Mouse (Mus musculus) CH12.LX (cell line): ENCODE data around the gene Gm49405. TPM values are rescaled to one million over a fixed set of nuclear protein-coding genes. Genes with fewer than 3 reads are reported as not detected.
A peak's percentile ranks its signal among the peaks of the same experiment; 100 is the strongest.

Source experiments
- DNase-seq: peaks from one replicate; pipeline ENCODE4 v3.0.0-alpha.2; 2013; ENCODE audit errors: extremely low read depth
- H3K27ac ChIP-seq: 2 replicates; pipeline ENCODE4 v1.5.1; 2012; ENCODE audit warnings: low read depth, mild to moderate bottlenecking, control low read depth, moderate library complexity; ENCODE audit not compliant: insufficient read depth
- H3K27me3 ChIP-seq: replicated peaks from 2 replicates; pipeline ENCODE3; 2012; ENCODE audit warnings: inconsistent platforms
- H3K36me3 ChIP-seq, 2 experiments: replicated peaks in 1 of 2; 2 replicates each; pipeline versions ENCODE3 to v1.6.1; 2012; ENCODE audit warnings: inconsistent platforms in 1 of 2, low read length in 1 of 2, mild to moderate bottlenecking in 1 of 2, mixed read lengths in 1 of 2, moderate library complexity in 1 of 2; ENCODE audit not compliant: control insufficient read depth in 1 of 2, insufficient read depth in 1 of 2
- H3K4me1 ChIP-seq, 2 experiments: 2 replicates each; pipeline ENCODE4 v1.6.1; 2012; ENCODE audit warnings: inconsistent platforms in 1 of 2, moderate library complexity in 1 of 2; ENCODE audit not compliant: insufficient read depth in 2 of 2, control insufficient read depth in 1 of 2
- H3K4me2 ChIP-seq: 2 replicates; pipeline ENCODE4 v1.6.1; 2012; ENCODE audit warnings: low read depth, mild to moderate bottlenecking, control low read depth; ENCODE audit not compliant: poor library complexity, insufficient read depth, severe bottlenecking
- H3K4me3 ChIP-seq, 3 experiments: fragments of 150-350 bp in 1 of 3; sonication (generic) in 1 of 3; replicated peaks in 1 of 3; 2 replicates each; pipeline versions ENCODE3 to v1.5.1; 2011 to 2012; ENCODE audit warnings: low read depth in 2 of 3, low read length in 2 of 3, mild to moderate bottlenecking in 2 of 3, moderate library complexity in 2 of 3, control low read depth in 1 of 3, improper control_type of control experiment in 1 of 3, inconsistent platforms in 1 of 3, mixed read lengths in 1 of 3; ENCODE audit not compliant: poor library complexity in 1 of 3
- H3K79me2 ChIP-seq: replicated peaks from 2 replicates; pipeline ENCODE4 v1.6.1; 2012; ENCODE audit warnings: mild to moderate bottlenecking, moderate library complexity; ENCODE audit not compliant: control insufficient read depth, poor library complexity, insufficient read depth, severe bottlenecking; ENCODE audit errors: extremely low read depth
- H3K9ac ChIP-seq: 2 replicates; pipeline ENCODE4 v1.6.1; 2012; ENCODE audit warnings: low read depth, mild to moderate bottlenecking, control low read depth, moderate library complexity; ENCODE audit not compliant: insufficient read depth
- H3K9me3 ChIP-seq: replicated peaks from 2 replicates; pipeline ENCODE3; 2012; ENCODE audit warnings: low read length, inconsistent platforms, mixed read lengths
- BHLHE40 ChIP-seq: IDR thresholded peaks from 2 replicates; pipeline ENCODE4 v1.6.1; 2011; ENCODE audit warnings: mild to moderate bottlenecking, low read depth, low read length, improper control_type of control experiment
- CTCF ChIP-seq, 2 experiments: IDR thresholded peaks in 1 of 2; conservative IDR thresholded peaks in 1 of 2; 2 replicates each; pipeline ENCODE4 v1.5.1; 2011 to 2012; ENCODE audit warnings: low read depth in 2 of 2, low read length in 2 of 2, improper control_type of control experiment in 1 of 2, inconsistent platforms in 1 of 2, mild to moderate bottlenecking in 1 of 2, moderate library complexity in 1 of 2
- ELF1 ChIP-seq: IDR thresholded peaks from 2 replicates; pipeline ENCODE4 v1.6.1; 2014; ENCODE audit warnings: low read depth, mild to moderate bottlenecking, inconsistent platforms, low read length, improper control_type of control experiment
- EP300 ChIP-seq: IDR thresholded peaks from 2 replicates; pipeline ENCODE4 v1.6.1; 2011; ENCODE audit warnings: low read length, improper control_type of control experiment
- ETS1 ChIP-seq: conservative IDR thresholded peaks from 2 replicates; pipeline ENCODE4 v1.6.1; 2012; ENCODE audit warnings: low read depth, mild to moderate bottlenecking, inconsistent platforms, low read length, improper control_type of control experiment, moderate library complexity
- HCFC1 ChIP-seq: IDR thresholded peaks from 2 replicates; pipeline ENCODE4 v1.6.1; 2012; ENCODE audit warnings: low read depth, mild to moderate bottlenecking, inconsistent platforms, low read length, improper control_type of control experiment
- IRF4 ChIP-seq: IDR thresholded peaks from 2 replicates; pipeline ENCODE4 v1.6.1; 2014; ENCODE audit warnings: low read depth, mild to moderate bottlenecking, inconsistent platforms, low read length, improper control_type of control experiment
- JUND ChIP-seq: conservative IDR thresholded peaks from 2 replicates; pipeline ENCODE4 v1.6.1; 2011; ENCODE audit warnings: low read depth, low read length, improper control_type of control experiment
- MAFK ChIP-seq: IDR thresholded peaks from 2 replicates; pipeline ENCODE4 v1.6.1; 2011; ENCODE audit warnings: low read length, improper control_type of control experiment; ENCODE audit not compliant: insufficient replicate concordance
- MEF2A ChIP-seq: IDR thresholded peaks from 2 replicates; pipeline ENCODE4 v1.6.1; 2014; ENCODE audit warnings: low read depth, mild to moderate bottlenecking, inconsistent platforms, low read length, improper control_type of control experiment, borderline replicate concordance
- MXI1 ChIP-seq: IDR thresholded peaks from 2 replicates; pipeline ENCODE4 v1.6.1; 2011; ENCODE audit warnings: mild to moderate bottlenecking, low read depth, low read length, improper control_type of control experiment
- NELFE ChIP-seq: IDR thresholded peaks from 2 replicates; pipeline ENCODE4 v1.6.1; 2011; ENCODE audit warnings: low read depth, low read length, improper control_type of control experiment
- NRF1 ChIP-seq: IDR thresholded peaks from 2 replicates; pipeline ENCODE4 v1.6.1; 2014; ENCODE audit warnings: low read depth, mild to moderate bottlenecking, inconsistent platforms, low read length, improper control_type of control experiment, moderate library complexity
- POLR2A ChIP-seq: IDR thresholded peaks from 2 replicates; pipeline ENCODE4 v1.6.1; 2011; ENCODE audit warnings: low read depth, mild to moderate bottlenecking, improper control_type of control experiment, low read length
- POLR2AphosphoS2 ChIP-seq: IDR thresholded peaks from 2 replicates; pipeline ENCODE4 v1.6.1; 2011; ENCODE audit warnings: low read depth, low read length, improper control_type of control experiment
- RAD21 ChIP-seq: IDR thresholded peaks from 2 replicates; pipeline ENCODE4 v1.6.1; 2011; ENCODE audit warnings: low read depth, mild to moderate bottlenecking, low read length, improper control_type of control experiment, moderate library complexity
- SIN3A ChIP-seq: IDR thresholded peaks from 2 replicates; pipeline ENCODE4 v1.6.1; 2012; ENCODE audit warnings: low read length, improper control_type of control experiment, inconsistent platforms
- SMC3 ChIP-seq: IDR thresholded peaks from 2 replicates; pipeline ENCODE4 v1.6.1; 2011; ENCODE audit warnings: low read depth, low read length, improper control_type of control experiment
- TCF12 ChIP-seq: IDR thresholded peaks from 2 replicates; pipeline ENCODE4 v1.6.1; 2014; ENCODE audit warnings: low read depth, mild to moderate bottlenecking, inconsistent platforms, low read length, improper control_type of control experiment
- ZC3H11A ChIP-seq: IDR thresholded peaks from 2 replicates; pipeline ENCODE4 v1.6.1; 2012; ENCODE audit warnings: low read depth, mild to moderate bottlenecking, inconsistent platforms, low read length, improper control_type of control experiment
- ZNF384 ChIP-seq: IDR thresholded peaks from 2 replicates; pipeline ENCODE4 v1.6.1; 2012; ENCODE audit warnings: low read depth, low read length, improper control_type of control experiment, inconsistent platforms
- dilution Hi-C: fragments of 300-500 bp; cut with MboI; formaldehyde crosslinking; loops from 2 replicates; pipeline ENCODE4 v1.14.3; 2020; ENCODE audit warnings: low sequenced_read_pairs; ENCODE audit not compliant: extremely low pct_unique_long_range_greater_than_20kb, extremely low pct_ligation_motif_present
- in situ Hi-C: fragments of 300-500 bp; cut with MboI; formaldehyde crosslinking; loops from 3 replicates; pipeline ENCODE4 v1.14.3; 2019; ENCODE audit warnings: low sequenced_read_pairs, low pct_ligation_motif_present, low pct_unique_long_range_greater_than_20kb, mixed read lengths
- polyA plus RNA-seq: library from polyadenylated mRNA; unstranded; fragments of >175 nt; gene quantifications from 2 replicates; pipeline ENCODE4 v1.2.1, GENCODE M21; 2012; ENCODE audit warnings: low read depth; ENCODE audit not compliant: insufficient read length
- total RNA-seq, 2 experiments: library from RNA; depleted of rRNA; stranded (reverse); fragments of 300-350 nt in 1 of 2; fragments of >200 nt in 1 of 2; gene quantifications; 2 replicates each; pipeline ENCODE4 v1.2.3; 2012 to 2014

The Gm49405 gene
- total and polyA plus RNA-seq, 3 experiments = 0.99 to 2.7 (median 2.0) TPM

GRCm38 (mm10) chr19:4051016-4051415 lies 50.6 kb downstream of the Gm49405 start:
- TF ChIP-seq CTCF (conservative IDR thresholded peaks at IDR 0.05 in 1 of 2, IDR thresholded peaks at IDR 0.05 in 1 of 2; ENCODE audit: low read depth in 2 of 2, low read length in 2 of 2) (peak in 1 of 2 experiments; percentile 21; a peak in 2 of 4 replicates), MEF2A (no peak)
- H3K27ac ChIP-seq = no peak overlapping the region; the same call in 1 of the 2 replicates

GRCm38 (mm10) chr19:4051741-4052515 lies 51.5 kb downstream of the Gm49405 start:
- TF ChIP-seq NELFE = no peak
- TF ChIP-seq CTCF (conservative IDR thresholded peaks at IDR 0.05 in 1 of 2, IDR thresholded peaks at IDR 0.05 in 1 of 2; ENCODE audit: low read depth in 2 of 2, low read length in 2 of 2) = peak; percentile 76 to 88
- peak; percentile 9; the same call in 1 of the 2 replicates for TF ChIP-seq ELF1
- peak; percentile 83 for TF ChIP-seq SMC3
- no peak for TF ChIP-seq POLR2A
- TF ChIP-seq JUND = no peak
- TF ChIP-seq ETS1 = 0 out of 2 replicates have a peak, but pooled peaks have one; percentile 10
- TF ChIP-seq IRF4 = peak; percentile 61
- peak; percentile 70 for TF ChIP-seq ZNF384
- peak; percentile 68 for TF ChIP-seq MEF2A
- TF ChIP-seq RAD21 = peak; percentile 71
- TF ChIP-seq SIN3A = peak; percentile 54; the same call in 1 of the 2 replicates
- 0 out of 2 replicates have a peak, but pooled peaks have one; percentile 19 for TF ChIP-seq BHLHE40
- TF ChIP-seq MAFK = no peak
- TF ChIP-seq EP300 = peak; percentile 46
- no peak for TF ChIP-seq TCF12
- no peak for TF ChIP-seq HCFC1
- TF ChIP-seq NRF1 = no peak
- TF ChIP-seq ZC3H11A = peak; percentile 16; the same call in 1 of the 2 replicates
- TF ChIP-seq MXI1 = 0 out of 2 replicates have a peak, but pooled peaks have one; percentile 26
- no peak for TF ChIP-seq POLR2AphosphoS2
- Histone ChIP-seq H3K36me3 (no peaks in the 10 kb centered on the region), H3K9ac (no peak overlapping the region; the same call in 1 of the 2 replicates), H3K4me1 (peaks cover 11 to 45% of the 10 kb centered on the region in 2 experiments; a peak in 3 of 4 replicates), H3K27ac (peak overlapping the region; percentile 77), H3K79me2 (no peaks in the 10 kb centered on the region), H3K9me3 (peaks cover 2% of the 10 kb centered on the region), H3K27me3 (no peaks in the 10 kb centered on the region), H3K4me3 (no peak overlapping the region), H3K4me2 (peak overlapping the region; percentile 63)
- dilution Hi-C loops = no loop called here
- peak; percentile 78 for DNase-seq
- in situ Hi-C loops = loop anchor here (5.0 kb wide), 2 partner anchors 35 kb away; no protein-coding TSS in a partner anchor

More at GRCm38 (mm10) chr19:4051016-4051415, 50.6 kb downstream of the Gm49405 start:
- no peaks in the 10 kb centered on the region for H3K27me3 ChIP-seq
- H3K36me3 ChIP-seq = no peaks in the 10 kb centered on the region
- H3K4me3 ChIP-seq = no peak overlapping the region
- no peak overlapping the region for H3K4me2 ChIP-seq
- no peak for DNase-seq
- H3K79me2 ChIP-seq = no peaks in the 10 kb centered on the region
- dilution Hi-C loops (no loop called here), in situ Hi-C loops (loop anchor here (5.0 kb wide), 2 partner anchors 34 to 36 kb away; no protein-coding TSS in a partner anchor)
- H3K9ac ChIP-seq = no peak overlapping the region
- peaks cover 2% of the 10 kb centered on the region for H3K9me3 ChIP-seq
- H3K4me1 ChIP-seq = peaks cover 12 to 48% of the 10 kb centered on the region in 2 experiments; a peak in 3 of 4 replicates
